Mouse (Mus musculus) bone marrow, adult 2 months (tissue): ENCODE results near the gene Rrp9.

Experiments used
- CTCF ChIP-seq: fragments of 200-500 bp; IDR thresholded peaks from 2 replicates; pipeline ENCODE4 v1.5.1; 2011; ENCODE audit warnings: low read length, control low read depth; ENCODE audit not compliant: control insufficient read depth, insufficient read depth
- POLR2A ChIP-seq: fragments of 200-500 bp; IDR thresholded peaks from 2 replicates; pipeline ENCODE4 v1.6.1; 2011; ENCODE audit warnings: low read depth, mild to moderate bottlenecking, control low read depth, low read length, borderline replicate concordance; ENCODE audit not compliant: control insufficient read depth

GRCm38 (mm10) chr9:106429221-106430014, 46.3 kb upstream of the Rrp9 start, which contains the start of gene Rpl29:
- TF ChIP-seq POLR2A (peak; percentile 72; the same call in 1 of the 2 replicates), CTCF (no peak)
